Mouse (Mus musculus) embryonic facial prominence, embryonic 11.5 days (tissue): ENCODE data around the gene Gm11938. TPM values are rescaled to one million over a fixed set of nuclear protein-coding genes. Genes with fewer than 3 reads are reported as not detected.

Source experiments
- ATAC-seq: fragments of 200-750 bp; cut with Nextera tagmentation; replicated peaks from 2 replicates; pipeline ENCODE4 v1.8.0; 2017; ENCODE audit warnings: low read depth; ENCODE audit not compliant: insufficient number of reproducible peaks, low FRiP score, low TSS enrichment
- DNase-seq: peaks from one replicate; pipeline ENCODE4 v3.0.0-alpha.2; 2015; ENCODE audit warnings: low spot score
- H3K27ac ChIP-seq: fragments of 300-500 bp; sonication (generic); replicated peaks from 2 replicates; pipeline ENCODE4 v1.5.1; 2014; ENCODE audit warnings: mild to moderate bottlenecking, low read depth, low read length, control low read depth
- H3K27me3 ChIP-seq: fragments of 300-500 bp; sonication (generic); 2 replicates; pipeline ENCODE4 v1.6.1; 2014; ENCODE audit warnings: mild to moderate bottlenecking, low read length, moderate library complexity, mixed read lengths; ENCODE audit not compliant: control insufficient read depth, insufficient read depth
- H3K36me3 ChIP-seq: fragments of 300-500 bp; sonication (generic); replicated peaks from 2 replicates; pipeline ENCODE4 v1.6.1; 2014; ENCODE audit warnings: low read depth, mild to moderate bottlenecking, low read length, moderate library complexity, mixed read lengths; ENCODE audit not compliant: control insufficient read depth, insufficient read depth
- H3K4me1 ChIP-seq: fragments of 300-500 bp; sonication (generic); 2 replicates; pipeline ENCODE4 v1.6.1; 2014; ENCODE audit warnings: low read length, mixed read lengths; ENCODE audit not compliant: control insufficient read depth, insufficient read depth
- H3K4me2 ChIP-seq: fragments of 300-500 bp; sonication (generic); 2 replicates; pipeline ENCODE4 v1.6.1; 2014; ENCODE audit warnings: low read depth, mild to moderate bottlenecking, control low read depth, low read length, moderate library complexity
- H3K4me3 ChIP-seq: fragments of 300-500 bp; sonication (generic); 2 replicates; pipeline ENCODE4 v1.5.1; 2014; ENCODE audit warnings: low read depth, low read length, control low read depth
- H3K9ac ChIP-seq: fragments of 300-500 bp; sonication (generic); replicated peaks from 2 replicates; pipeline ENCODE4 v1.6.1; 2014; ENCODE audit warnings: mild to moderate bottlenecking, control low read depth, low read length
- H3K9me3 ChIP-seq: fragments of 300-500 bp; sonication (generic); replicated peaks from 2 replicates; pipeline ENCODE4 v1.6.1; 2016; ENCODE audit warnings: mild to moderate bottlenecking, low read length, inconsistent platforms, mixed read lengths; ENCODE audit not compliant: control insufficient read depth
- WGBS: fragments of 180-500 bp; shearing (Covaris S2); extraction: QIAGEN DNeasy Blood & Tissue Kit; methylation state at CpG from one replicate; pipeline ENCODE4 v1.1.7; 2014; 5-methylcytosine and 5-hydroxymethylcytosine counted together
- polyA plus RNA-seq: library from polyadenylated mRNA; unstranded; fragments of >200 nt; fragmentation: Nextera tagmentation; extraction: Ambion mirVana; gene quantifications from 2 replicates; pipeline ENCODE4 v1.2.1, GENCODE M21; 2014

The Gm11938 gene
- polyA plus RNA-seq, 1 experiment from 2014 or later = not detected

DNA sequence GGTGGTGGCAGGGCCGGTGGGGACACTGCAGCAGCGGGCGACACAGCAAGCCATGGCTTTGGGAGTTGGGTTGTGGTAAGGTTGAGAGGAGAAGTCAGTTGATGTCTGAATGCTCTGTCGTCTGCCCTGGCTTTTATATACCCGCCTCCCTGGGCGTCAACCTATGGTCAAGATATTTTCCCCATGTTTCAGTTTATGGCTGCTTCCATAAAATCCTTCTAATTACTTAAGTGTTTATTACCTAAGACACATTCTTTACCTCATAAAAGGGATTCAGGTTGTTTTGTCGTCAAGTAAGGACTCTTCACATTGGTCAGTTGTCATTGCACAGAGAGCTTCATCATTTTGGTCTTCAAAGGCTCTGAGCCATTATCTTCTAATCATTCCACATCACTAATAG lies 36.6 kb downstream of the Gm11938 start, which contains the start of gene Krtap3-1:
Gene Krtap3-1 (minus strand): TSS at position 101 of the 400 bp plus-strand sequence.
- Histone ChIP-seq H3K27ac (no peak within 1 kb of the TSS), H3K9ac (no peak within 1 kb of the TSS), H3K4me1 (no peaks in the 10 kb centered on the region), H3K9me3 (no peaks in the 10 kb centered on the region), H3K4me2 (no peak within 1 kb of the TSS), H3K36me3 (no peaks in the 10 kb centered on the region), H3K4me3 (no peak within 1 kb of the TSS), H3K27me3 (no peaks in the 10 kb centered on the region)
- DNase-seq = no peak
- 91% methylated on average over 7 of the region's 7 CpGs for WGBS
- ATAC-seq = no peak

DNA sequence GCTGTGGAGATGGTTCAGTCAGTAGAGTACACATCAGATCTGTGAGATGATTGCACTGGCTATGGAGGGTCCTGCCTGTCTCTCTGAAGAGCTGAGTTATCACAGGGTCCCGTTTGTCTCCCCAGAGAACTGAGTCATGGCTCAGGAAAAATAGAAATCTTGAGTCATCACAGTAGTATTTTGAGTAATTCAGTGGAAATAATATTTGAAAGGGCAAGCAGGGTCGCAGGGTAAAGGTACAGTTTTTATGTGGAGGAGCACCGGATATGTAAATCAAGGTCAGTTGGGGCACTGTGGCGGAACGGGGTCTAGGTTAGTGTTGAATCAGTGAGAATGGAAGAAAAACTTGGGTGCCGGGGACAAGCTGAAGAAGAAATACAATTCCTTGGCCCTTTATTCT lies 40.5 kb downstream of the Gm11938 start:
- Histone ChIP-seq H3K9me3 (no peaks in the 10 kb centered on the region), H3K27me3 (no peaks in the 10 kb centered on the region), H3K4me3 (no peak overlapping the region), H3K9ac (no peak overlapping the region), H3K4me1 (no peaks in the 10 kb centered on the region), H3K4me2 (no peak overlapping the region), H3K27ac (no peak overlapping the region), H3K36me3 (no peaks in the 10 kb centered on the region)
- ATAC-seq (no peak), DNase-seq (no peak)
- 78% methylated on average over 6 of the region's 6 CpGs for WGBS

DNA sequence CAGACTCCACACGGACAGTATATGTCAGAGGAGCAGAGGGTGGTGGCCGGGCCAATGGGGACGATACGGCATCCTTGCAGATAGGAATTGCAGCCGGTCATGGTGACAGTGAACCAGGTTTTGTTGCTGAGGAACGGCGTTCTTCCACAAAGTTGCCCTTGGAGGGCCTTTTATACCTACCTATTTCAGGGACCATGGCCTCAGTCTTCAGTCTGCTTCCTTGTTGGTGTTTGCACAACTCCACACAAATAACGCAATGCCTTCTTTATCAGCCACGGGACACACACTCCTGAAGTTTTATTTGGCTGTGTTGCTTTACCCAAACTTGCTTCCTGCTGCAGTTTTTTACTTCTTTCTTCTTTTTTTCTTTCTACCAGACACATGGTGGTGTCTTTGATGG lies 43.7 kb downstream of the Gm11938 start, which contains the start of gene Gm11939:
Gene Gm11939 (minus strand): TSS at position 101 of the 400 bp plus-strand sequence.
- no peak for DNase-seq
- no peaks in the 10 kb centered on the region for H3K36me3 ChIP-seq
- no peaks in the 10 kb centered on the region for H3K9me3 ChIP-seq
- H3K27me3 ChIP-seq = no peaks in the 10 kb centered on the region
- 90% methylated on average over 9 of the region's 9 CpGs for WGBS
- no peak within 1 kb of the TSS for H3K4me2 ChIP-seq
- no peak within 1 kb of the TSS for H3K9ac ChIP-seq
- H3K4me1 ChIP-seq = no peaks in the 10 kb centered on the region
- no peak within 1 kb of the TSS for H3K27ac ChIP-seq
- no peak for ATAC-seq
- H3K4me3 ChIP-seq = no peak within 1 kb of the TSS

DNA sequence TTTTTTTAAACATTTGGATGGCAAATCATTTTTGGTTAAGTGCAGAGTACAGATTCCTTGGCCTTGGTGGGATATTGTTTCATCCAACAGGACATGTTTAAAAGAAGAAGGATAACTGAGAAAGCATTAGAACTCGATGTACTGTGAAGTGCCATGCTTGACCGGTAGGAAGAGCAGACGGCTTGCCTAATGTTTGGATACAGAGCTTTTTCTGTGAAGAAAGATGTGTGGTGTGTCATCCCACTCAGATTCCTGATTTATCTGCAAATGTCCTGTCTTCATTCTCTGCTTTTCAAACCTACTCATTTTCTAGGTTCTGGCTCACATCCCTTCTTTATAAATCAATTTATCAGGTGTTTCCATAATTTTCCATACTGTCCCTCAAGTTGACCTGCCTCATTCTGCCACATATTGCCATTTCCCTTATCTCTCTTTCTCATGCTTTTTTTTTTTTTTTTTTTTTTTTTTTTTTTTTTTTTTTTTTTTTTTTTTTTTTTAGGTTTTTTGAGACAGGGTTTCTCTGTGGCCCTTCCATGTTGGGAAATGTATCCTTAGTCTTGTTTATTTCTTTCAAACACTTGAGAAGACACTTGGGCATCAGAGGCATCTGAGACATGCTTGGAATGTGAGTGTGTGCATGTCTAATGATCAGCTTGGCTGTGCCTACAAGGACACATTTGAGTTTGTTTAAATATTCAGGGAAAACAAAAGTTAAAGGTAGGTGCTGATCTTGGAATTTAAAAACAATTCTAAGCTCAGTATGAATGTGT lies 44.9 kb downstream of the Gm11938 start:
- no peaks in the 10 kb centered on the region for H3K27me3 ChIP-seq
- no peak overlapping the region for H3K27ac ChIP-seq
- H3K9me3 ChIP-seq = no peaks in the 10 kb centered on the region
- DNase-seq (no peak), ATAC-seq (no peak)
- 65% methylated on average over 3 of the region's 3 CpGs for WGBS
- H3K4me1 ChIP-seq = no peaks in the 10 kb centered on the region
- no peaks in the 10 kb centered on the region for H3K36me3 ChIP-seq
- no peak overlapping the region for H3K9ac ChIP-seq
- no peak overlapping the region for H3K4me2 ChIP-seq
- H3K4me3 ChIP-seq = no peak overlapping the region

DNA sequence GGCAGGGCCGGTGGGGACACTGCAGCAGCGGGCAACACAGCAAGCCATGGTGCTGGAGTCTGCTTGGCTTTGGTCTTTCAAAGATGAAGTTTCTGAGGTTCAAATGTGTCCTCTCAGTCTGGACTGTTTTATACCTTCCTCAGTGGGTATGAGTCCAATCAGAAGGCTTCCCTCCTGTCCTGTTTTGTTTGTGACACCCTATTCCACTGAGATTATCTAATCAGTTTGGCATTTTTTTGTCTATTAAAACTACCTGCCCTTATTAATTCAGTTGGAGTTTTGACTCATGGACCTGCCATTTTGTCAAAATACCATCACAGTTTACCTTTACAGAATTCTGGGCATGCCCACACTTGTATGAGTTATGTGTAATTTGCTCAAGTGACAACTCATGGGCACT lies 46.4 kb downstream of the Gm11938 start, which contains the start of gene Krtap3-2:
Gene Krtap3-2 (minus strand): TSS at position 101 of the 400 bp plus-strand sequence.
- H3K27ac ChIP-seq = no peak within 1 kb of the TSS
- ATAC-seq (no peak), DNase-seq (no peak)
- no peak within 1 kb of the TSS for H3K9ac ChIP-seq
- H3K27me3 ChIP-seq = no peaks in the 10 kb centered on the region
- no peak within 1 kb of the TSS for H3K4me3 ChIP-seq
- H3K4me2 ChIP-seq = no peak within 1 kb of the TSS
- no peaks in the 10 kb centered on the region for H3K36me3 ChIP-seq
- no peaks in the 10 kb centered on the region for H3K9me3 ChIP-seq
- WGBS = 78% methylated on average over 1 of the region's 2 CpGs
- H3K4me1 ChIP-seq = no peaks in the 10 kb centered on the region

DNA sequence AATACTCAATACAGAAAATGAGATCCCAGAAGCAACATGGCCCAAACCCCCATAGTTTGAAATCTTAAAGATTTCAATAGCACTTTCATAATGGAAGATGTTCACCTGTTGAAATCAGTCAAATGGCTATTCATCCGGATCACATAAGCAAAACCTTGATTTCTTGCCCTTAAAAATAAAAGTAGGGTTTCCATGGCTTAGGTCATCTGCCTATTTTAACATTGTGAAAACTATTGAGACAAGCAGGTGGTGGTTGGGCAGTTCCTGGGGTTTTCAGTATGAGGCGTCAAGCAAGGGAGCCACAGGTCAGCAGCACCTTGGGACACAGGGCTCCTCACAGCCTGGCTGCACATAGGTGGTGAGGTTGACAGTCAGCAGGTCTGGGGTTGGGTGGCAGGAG lies 46.9 kb downstream of the Gm11938 start:
- DNase-seq = no peak
- Histone ChIP-seq H3K27me3 (no peaks in the 10 kb centered on the region), H3K4me2 (no peak overlapping the region), H3K27ac (no peak overlapping the region), H3K9ac (no peak overlapping the region), H3K4me1 (no peaks in the 10 kb centered on the region), H3K36me3 (no peaks in the 10 kb centered on the region), H3K9me3 (no peaks in the 10 kb centered on the region), H3K4me3 (no peak overlapping the region)
- ATAC-seq = no peak
- 88% methylated on average over 2 of the region's 2 CpGs for WGBS

Other genes with a start within 250 kb of the Gm11938 start
- gene Krt28, start 228.4 kb downstream of the Gm11938 start, polyA plus RNA-seq = 0.34 TPM in 1 of 2 replicates, not detected in the other
- 26.7 and 30.1 TPM in 2 replicates for gene Krt10, start 213.9 kb downstream of the Gm11938 start, polyA plus RNA-seq
- gene Krt12, start 181.0 kb downstream of the Gm11938 start, polyA plus RNA-seq = not detected in 2 replicates
- 0.17 and 0.53 TPM in 2 replicates for gene Krt20, start 165.2 kb downstream of the Gm11938 start, polyA plus RNA-seq
- 0.61 TPM in 1 of 2 replicates, not detected in the other for gene Krt23, start 110.2 kb downstream of the Gm11938 start, polyA plus RNA-seq
- not detected in 2 replicates for gene Krt39, start 82.0 kb downstream of the Gm11938 start, polyA plus RNA-seq
- not detected in 2 replicates for gene Krt40, start 60.1 kb downstream of the Gm11938 start, polyA plus RNA-seq
- gene Krtap3-3, start 52.4 kb downstream of the Gm11938 start, polyA plus RNA-seq = not detected in 2 replicates
- not detected in 2 replicates for gene Krtap3-2, start 46.5 kb downstream of the Gm11938 start, polyA plus RNA-seq
- gene Gm11939, start 43.8 kb downstream of the Gm11938 start, polyA plus RNA-seq = not detected in 2 replicates
- not detected in 2 replicates for gene Krtap3-1, start 36.7 kb downstream of the Gm11938 start, polyA plus RNA-seq
- not detected in 2 replicates for gene Krtap1-5, start 22.3 kb downstream of the Gm11938 start, polyA plus RNA-seq
- not detected in 2 replicates for gene Krtap1-4, start 19.7 kb downstream of the Gm11938 start, polyA plus RNA-seq
- gene Krtap1-3, start 12.0 kb downstream of the Gm11938 start, polyA plus RNA-seq = not detected in 2 replicates
- not detected in 2 replicates for gene Krtap9-3, start 5.2 kb downstream of the Gm11938 start, polyA plus RNA-seq
- not detected in 2 replicates for gene Gm11937, start 6.9 kb upstream of the Gm11938 start, polyA plus RNA-seq
- gene Krtap2-4, start 11.5 kb upstream of the Gm11938 start, polyA plus RNA-seq = not detected in 2 replicates
- not detected in 2 replicates for gene Gm11562, start 17.1 kb upstream of the Gm11938 start, polyA plus RNA-seq
- gene Krtap4-1, start 24.9 kb upstream of the Gm11938 start, polyA plus RNA-seq = not detected in 2 replicates
- gene Krtap4-2, start 31.8 kb upstream of the Gm11938 start, polyA plus RNA-seq = not detected in 2 replicates
- not detected in 2 replicates for gene Krtap4-7, start 40.8 kb upstream of the Gm11938 start, polyA plus RNA-seq
- not detected in 2 replicates for gene Gm11555, start 46.9 kb upstream of the Gm11938 start, polyA plus RNA-seq
- not detected in 2 replicates for gene Gm11563, start 55.7 kb upstream of the Gm11938 start, polyA plus RNA-seq
- gene Krtap4-6, start 62.7 kb upstream of the Gm11938 start, polyA plus RNA-seq = not detected in 2 replicates
- not detected in 2 replicates for gene Gm14190, start 87.4 kb upstream of the Gm11938 start, polyA plus RNA-seq
- gene Gm14180, start 131.0 kb upstream of the Gm11938 start, polyA plus RNA-seq = not detected in 2 replicates
- gene Gm11595, start 169.6 kb upstream of the Gm11938 start, polyA plus RNA-seq = not detected in 2 replicates
- not detected in 2 replicates for gene Krtap4-8, start 177.4 kb upstream of the Gm11938 start, polyA plus RNA-seq
- not detected in 2 replicates for gene Krtap4-9, start 181.9 kb upstream of the Gm11938 start, polyA plus RNA-seq
- gene Gm11596, start 190.2 kb upstream of the Gm11938 start, polyA plus RNA-seq = not detected in 2 replicates
- not detected in 2 replicates for gene Gm11569, start 195.6 kb upstream of the Gm11938 start, polyA plus RNA-seq
- not detected in 2 replicates for gene Gm11554, start 201.1 kb upstream of the Gm11938 start, polyA plus RNA-seq
- not detected in 2 replicates for gene Krtap4-13, start 206.6 kb upstream of the Gm11938 start, polyA plus RNA-seq
- gene Gm11564, start 212.4 kb upstream of the Gm11938 start, polyA plus RNA-seq = not detected in 2 replicates
- gene 2300003K06Rik, start 234.8 kb upstream of the Gm11938 start, polyA plus RNA-seq = not detected in 2 replicates
- gene Krtap4-16, start 248.3 kb upstream of the Gm11938 start, polyA plus RNA-seq = not detected in 2 replicates